Mouse (Mus musculus) embryonic facial prominence, embryonic 12.5 days (tissue): ENCODE data around the gene Hist2h2aa2. TPM values are rescaled to one million over a fixed set of nuclear protein-coding genes. Genes with fewer than 3 reads are reported as not detected.

Source experiments
- microRNA-seq: library from miRNA; unstranded; fragments of <30 nt; microRNA quantifications from one replicate; pipeline ENCODE4, GENCODE M21; 2017
- polyA plus RNA-seq: library from polyadenylated mRNA; unstranded; fragments of >200 nt; fragmentation: Nextera tagmentation; extraction: Ambion mirVana; gene quantifications from 2 replicates; pipeline ENCODE4 v1.2.1, GENCODE M21; 2016

Hist2h2aa2 gene
- polyA plus RNA-seq, 1 experiment from 2014 or later: 45.4 TPM

Small RNA genes lying within 50 kb of the gene (microRNA-seq; reads per million reads assigned to microRNA genes)
- not detected for gene Gm44492
- not detected for gene Gm47311
- gene Gm47313: not detected

Other genes starting within 250 kb of the Hist2h2aa2 start
- 71.9 and 85.9 TPM in 2 replicates for gene Plekho1, start 244.3 kb downstream of the Hist2h2aa2 start, polyA plus RNA-seq
- gene Vps45, start 181.8 kb downstream of the Hist2h2aa2 start, polyA plus RNA-seq: 43.3 and 43.6 TPM in 2 replicates
- gene Otud7b, start 135.7 kb downstream of the Hist2h2aa2 start, polyA plus RNA-seq: 20.2 and 20.6 TPM in 2 replicates
- 37.1 and 39.5 TPM in 2 replicates for gene Mtmr11, start 78.3 kb downstream of the Hist2h2aa2 start, polyA plus RNA-seq
- gene Sf3b4, start 67.9 kb downstream of the Hist2h2aa2 start, polyA plus RNA-seq: 181 and 190 TPM in 2 replicates
- gene Sv2a, start 59.1 kb downstream of the Hist2h2aa2 start, polyA plus RNA-seq: 8.6 and 9.2 TPM in 2 replicates
- gene Bola1, start 20.6 kb downstream of the Hist2h2aa2 start, polyA plus RNA-seq: 52.6 and 53.3 TPM in 2 replicates
- 1.5 and 1.6 TPM in 2 replicates for gene Hist2h2ab, start 20.4 kb downstream of the Hist2h2aa2 start, polyA plus RNA-seq
- 12.2 and 12.5 TPM in 2 replicates for gene Hist2h2ac, start 19.4 kb downstream of the Hist2h2aa2 start, polyA plus RNA-seq
- 10.6 and 11.7 TPM in 2 replicates for gene Hist2h2be, start 19.2 kb downstream of the Hist2h2aa2 start, polyA plus RNA-seq
- gene Hist2h3c2, start 1.1 kb downstream of the Hist2h2aa2 start, polyA plus RNA-seq: 7.1 and 8.2 TPM in 2 replicates
- gene Hist2h2aa1, start 5.2 kb upstream of the Hist2h2aa2 start, polyA plus RNA-seq: 19.8 and 19.9 TPM in 2 replicates
- 0.83 TPM in 1 of 2 replicates, not detected in the other for gene Hist2h3c1, start 6.4 kb upstream of the Hist2h2aa2 start, polyA plus RNA-seq
- 13.6 and 17.2 TPM in 2 replicates for gene Hist2h4, start 23.0 kb upstream of the Hist2h2aa2 start, polyA plus RNA-seq
- gene Hist2h3b, start 28.4 kb upstream of the Hist2h2aa2 start, polyA plus RNA-seq: 92.4 and 92.9 TPM in 2 replicates
- 22.1 and 22.4 TPM in 2 replicates for gene Hist2h2bb, start 29.5 kb upstream of the Hist2h2aa2 start, polyA plus RNA-seq
- 0.84 and 1.6 TPM in 2 replicates for gene Fcgr1, start 53.7 kb upstream of the Hist2h2aa2 start, polyA plus RNA-seq
- 0.26 TPM in 1 of 2 replicates, not detected in the other for gene BC107364, start 212.0 kb upstream of the Hist2h2aa2 start, polyA plus RNA-seq